Mouse (Mus musculus): ENCODE data around the gene Spsb2. TPM values are rescaled to one million over a fixed set of nuclear protein-coding genes. Genes with fewer than 3 reads are reported as not detected.

Gene Spsb2
- total RNA-seq, 1 experiment, result 10.1 TPM

GRCm38 (mm10) chr6:124817563-124817962 is 9.1 kb downstream of the Spsb2 start:
- H3K27ac ChIP-seq (ENCODE audit: insufficient read depth, low read depth, low read length, poor library complexity, severe bottlenecking), result no peak overlapping the region
- in situ Hi-C loops (cut with MboI; ENCODE audit: low sequenced_read_pairs in 2 of 2, unreplicated experiment in 2 of 2), result no loop called here
- no peaks in the 10 kb centered on the region for H3K9me3 ChIP-seq (ENCODE audit: control insufficient read depth, insufficient read depth, low read depth, low read length)
- no peak for DNase-seq (ENCODE audit: low read depth, low spot score)
- H3K36me3 ChIP-seq (ENCODE audit: control insufficient read depth, insufficient read depth, low read length, poor library complexity, severe bottlenecking), result peaks cover 61% of the 10 kb centered on the region
- peaks cover 0 to 8% of the 10 kb centered on the region in 2 experiments; a peak in 1 of 4 replicates for H3K4me1 ChIP-seq (ENCODE audit: control insufficient read depth in 2 of 2, insufficient read depth in 2 of 2, low read length in 2 of 2, poor library complexity in 1 of 2)
- no peak for TF ChIP-seq CHD2 (IDR thresholded peaks at IDR 0.05; ENCODE audit: low read depth, low read length)
- TF ChIP-seq HCFC1 (IDR thresholded peaks at IDR 0.05; ENCODE audit: borderline replicate concordance, insufficient read depth, low read length), result no peak
- TF ChIP-seq ZC3H11A (IDR thresholded peaks at IDR 0.05; ENCODE audit: borderline replicate concordance, low read depth, low read length), result no peak
- H3K4me3 ChIP-seq (ENCODE audit: insufficient read depth in 1 of 2, low read depth in 1 of 2, low read length in 2 of 2, poor library complexity in 1 of 2, severe bottlenecking in 1 of 2), result no peak overlapping the region
- no peak overlapping the region for H3K9ac ChIP-seq (ENCODE audit: insufficient read depth, low read depth, low read length, poor library complexity, severe bottlenecking)

DNA sequence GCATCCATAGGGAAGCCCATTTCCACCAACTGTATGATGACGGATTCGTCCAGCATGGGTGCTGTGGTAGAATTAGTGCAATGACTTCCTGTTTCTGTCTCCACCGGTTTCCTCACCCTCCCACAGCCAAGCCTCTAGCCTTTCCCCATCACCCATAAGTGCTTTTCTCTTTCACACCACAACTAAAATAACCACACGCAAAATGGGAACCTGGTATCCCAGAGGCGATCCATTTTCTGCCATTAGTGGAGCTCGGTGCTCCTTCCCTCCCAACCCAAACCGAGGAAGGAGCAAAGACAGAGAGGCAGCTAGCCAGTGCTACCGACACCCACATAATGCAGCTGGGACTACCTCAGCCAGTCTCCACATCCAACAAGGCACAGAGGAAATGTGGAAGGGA is 9.5 kb downstream of the Spsb2 start:
- Histone ChIP-seq H3K36me3 (ENCODE audit: control insufficient read depth, insufficient read depth, low read length, poor library complexity, severe bottlenecking) (peaks cover 61% of the 10 kb centered on the region), H3K27ac (ENCODE audit: insufficient read depth, low read depth, low read length, poor library complexity, severe bottlenecking) (no peak overlapping the region), H3K9ac (ENCODE audit: insufficient read depth, low read depth, low read length, poor library complexity, severe bottlenecking) (no peak overlapping the region), H3K4me1 (ENCODE audit: control insufficient read depth in 2 of 2, insufficient read depth in 2 of 2, low read length in 2 of 2, poor library complexity in 1 of 2) (peaks cover 0 to 7% of the 10 kb centered on the region in 2 experiments; a peak in 1 of 4 replicates), H3K9me3 (ENCODE audit: control insufficient read depth, insufficient read depth, low read depth, low read length) (no peaks in the 10 kb centered on the region), H3K4me3 (ENCODE audit: insufficient read depth in 1 of 2, low read depth in 1 of 2, low read length in 2 of 2, poor library complexity in 1 of 2, severe bottlenecking in 1 of 2) (no peak overlapping the region)
- in situ Hi-C loops (cut with MboI; ENCODE audit: low sequenced_read_pairs in 2 of 2, unreplicated experiment in 2 of 2), result no loop called here
- no peak for TF ChIP-seq MAFK (IDR thresholded peaks at IDR 0.05; ENCODE audit: insufficient read depth, low read depth, low read length)
- TF ChIP-seq CHD2 (IDR thresholded peaks at IDR 0.05; ENCODE audit: low read depth, low read length), result no peak
- TF ChIP-seq ZNF384 (IDR thresholded peaks at IDR 0.05; ENCODE audit: low read depth, low read length), result no peak
- no peak for TF ChIP-seq HCFC1 (IDR thresholded peaks at IDR 0.05; ENCODE audit: borderline replicate concordance, insufficient read depth, low read length)
- TF ChIP-seq ZC3H11A (IDR thresholded peaks at IDR 0.05; ENCODE audit: borderline replicate concordance, low read depth, low read length), result no peak
- DNase-seq (ENCODE audit: low read depth, low spot score), result no peak

- in situ Hi-C loops (cut with MboI; ENCODE audit: low sequenced_read_pairs in 2 of 2, unreplicated experiment in 2 of 2), result no loop called here
- Histone ChIP-seq H3K4me3 (ENCODE audit: insufficient read depth in 1 of 2, low read depth in 1 of 2, low read length in 2 of 2, poor library complexity in 1 of 2, severe bottlenecking in 1 of 2) (no peak overlapping the region), H3K9ac (ENCODE audit: insufficient read depth, low read depth, low read length, poor library complexity, severe bottlenecking) (no peak overlapping the region), H3K9me3 (ENCODE audit: control insufficient read depth, insufficient read depth, low read depth, low read length) (no peaks in the 10 kb centered on the region), H3K27ac (ENCODE audit: insufficient read depth, low read depth, low read length, poor library complexity, severe bottlenecking) (no peak overlapping the region), H3K36me3 (ENCODE audit: control insufficient read depth, insufficient read depth, low read length, poor library complexity, severe bottlenecking) (peaks cover 79% of the 10 kb centered on the region), H3K4me1 (ENCODE audit: control insufficient read depth in 2 of 2, insufficient read depth in 2 of 2, low read length in 2 of 2, poor library complexity in 1 of 2) (no peaks in the 10 kb centered on the region)
- TF ChIP-seq CHD2 (IDR thresholded peaks at IDR 0.05; ENCODE audit: low read depth, low read length), result no peak
- no peak for TF ChIP-seq MAFK (IDR thresholded peaks at IDR 0.05; ENCODE audit: insufficient read depth, low read depth, low read length)
- no peak for TF ChIP-seq HCFC1 (IDR thresholded peaks at IDR 0.05; ENCODE audit: borderline replicate concordance, insufficient read depth, low read length)
- TF ChIP-seq ZNF384 (IDR thresholded peaks at IDR 0.05; ENCODE audit: low read depth, low read length), result no peak
- TF ChIP-seq ZC3H11A (IDR thresholded peaks at IDR 0.05; ENCODE audit: borderline replicate concordance, low read depth, low read length), result no peak
- no peak for DNase-seq (ENCODE audit: low read depth, low spot score)
Observed at GRCm38 (mm10) chr6:124820891-124821290, 12.4 kb downstream of the Spsb2 start.

DNA sequence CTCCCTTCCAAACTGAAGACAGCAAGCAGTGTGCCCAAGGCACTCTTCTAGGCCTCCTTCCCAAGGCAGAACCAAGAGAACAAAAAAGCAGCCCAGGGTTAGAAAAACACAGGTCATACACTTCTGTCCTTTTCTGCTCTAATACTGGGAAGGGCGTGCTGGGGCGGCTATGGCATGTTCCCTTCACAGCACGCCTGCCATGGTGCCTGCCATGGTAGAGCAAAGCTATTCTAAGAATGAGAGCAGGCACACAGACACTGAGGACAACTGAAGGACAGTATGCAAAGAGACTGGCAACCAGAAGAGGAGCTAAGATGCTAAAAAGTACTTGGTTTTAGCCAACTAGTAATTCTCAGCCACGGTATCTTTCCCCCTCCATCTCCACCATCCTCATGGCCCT is 13.6 kb downstream of the Spsb2 start:
- Histone ChIP-seq H3K9ac (ENCODE audit: insufficient read depth, low read depth, low read length, poor library complexity, severe bottlenecking) (no peak overlapping the region), H3K4me1 (ENCODE audit: control insufficient read depth in 2 of 2, insufficient read depth in 2 of 2, low read length in 2 of 2, poor library complexity in 1 of 2) (no peaks in the 10 kb centered on the region), H3K36me3 (ENCODE audit: control insufficient read depth, insufficient read depth, low read length, poor library complexity, severe bottlenecking) (peaks cover 72% of the 10 kb centered on the region), H3K4me3 (ENCODE audit: insufficient read depth in 1 of 2, low read depth in 1 of 2, low read length in 2 of 2, poor library complexity in 1 of 2, severe bottlenecking in 1 of 2) (no peak overlapping the region), H3K9me3 (ENCODE audit: control insufficient read depth, insufficient read depth, low read depth, low read length) (no peaks in the 10 kb centered on the region), H3K27ac (ENCODE audit: insufficient read depth, low read depth, low read length, poor library complexity, severe bottlenecking) (no peak overlapping the region)
- in situ Hi-C loops (cut with MboI; ENCODE audit: low sequenced_read_pairs in 2 of 2, unreplicated experiment in 2 of 2), result no loop called here
- DNase-seq (ENCODE audit: low read depth, low spot score), result no peak
- TF ChIP-seq MAFK (IDR thresholded peaks at IDR 0.05; ENCODE audit: insufficient read depth, low read depth, low read length), result no peak
- no peak for TF ChIP-seq HCFC1 (IDR thresholded peaks at IDR 0.05; ENCODE audit: borderline replicate concordance, insufficient read depth, low read length)
- TF ChIP-seq ZNF384 (IDR thresholded peaks at IDR 0.05; ENCODE audit: low read depth, low read length), result no peak

DNA sequence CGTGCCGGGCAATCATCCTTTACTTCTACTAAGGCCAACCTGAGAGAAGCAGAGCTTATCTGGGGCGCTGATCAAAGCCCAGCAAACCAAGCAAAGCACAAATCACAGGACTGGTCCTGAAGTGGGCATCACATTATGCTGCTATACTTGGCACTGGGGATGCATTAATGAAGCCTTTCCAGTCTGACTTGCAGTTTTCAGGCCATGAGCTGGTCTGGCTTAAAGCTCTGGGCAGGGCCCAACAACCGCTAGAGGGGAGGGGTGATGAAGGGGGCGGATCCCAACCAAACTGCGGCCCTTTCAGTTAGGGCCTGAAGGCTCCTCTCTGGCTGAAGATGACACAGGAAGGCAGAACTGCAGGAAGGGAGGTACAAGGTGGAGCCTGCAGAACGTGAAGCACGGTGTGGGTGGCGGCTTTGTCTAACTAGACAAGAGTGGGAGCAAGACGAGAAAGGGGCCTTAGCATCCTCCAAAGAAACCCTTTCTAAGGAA is 19.7 kb downstream of the Spsb2 start:
- in situ Hi-C loops (cut with MboI; ENCODE audit: low sequenced_read_pairs in 2 of 2, unreplicated experiment in 2 of 2), result no loop called here
- peak overlapping the region; percentile 71 for H3K9ac ChIP-seq (ENCODE audit: insufficient read depth, low read depth, low read length, poor library complexity, severe bottlenecking)
- H3K4me1 ChIP-seq (ENCODE audit: control insufficient read depth in 2 of 2, insufficient read depth in 2 of 2, low read length in 2 of 2, poor library complexity in 1 of 2), result peaks cover 2% of the 10 kb centered on the region in 2 experiments; a peak in 2 of 4 replicates
- peak; percentile 60 for DNase-seq (ENCODE audit: low read depth, low spot score)
- no peak for TF ChIP-seq MAFK (IDR thresholded peaks at IDR 0.05; ENCODE audit: insufficient read depth, low read depth, low read length)
- TF ChIP-seq ZNF384 (IDR thresholded peaks at IDR 0.05; ENCODE audit: low read depth, low read length), result no peak
- no peak for TF ChIP-seq HCFC1 (IDR thresholded peaks at IDR 0.05; ENCODE audit: borderline replicate concordance, insufficient read depth, low read length)
- no peak for TF ChIP-seq CHD2 (IDR thresholded peaks at IDR 0.05; ENCODE audit: low read depth, low read length)
- no peak for TF ChIP-seq ZC3H11A (IDR thresholded peaks at IDR 0.05; ENCODE audit: borderline replicate concordance, low read depth, low read length)
- H3K9me3 ChIP-seq (ENCODE audit: control insufficient read depth, insufficient read depth, low read depth, low read length), result no peaks in the 10 kb centered on the region
- H3K36me3 ChIP-seq (ENCODE audit: control insufficient read depth, insufficient read depth, low read length, poor library complexity, severe bottlenecking), result peaks cover 42% of the 10 kb centered on the region
- H3K4me3 ChIP-seq (ENCODE audit: insufficient read depth in 1 of 2, low read depth in 1 of 2, low read length in 2 of 2, poor library complexity in 1 of 2, severe bottlenecking in 1 of 2), result peak overlapping the region; percentile 83 to 90
- peak overlapping the region; percentile 44; the same call in 1 of the 2 replicates for H3K27ac ChIP-seq (ENCODE audit: insufficient read depth, low read depth, low read length, poor library complexity, severe bottlenecking)
